Mouse (Mus musculus) heart, postnatal 0 days (tissue): ENCODE measurements at regions not wholly inside any gene's neighbourhood (a gene's known extent, or its start where the extent isn't known, plus 50 kb on each side); places are given as distances from the start of the nearest gene placed in this dataset.

Experiments
- ATAC-seq: fragments of 200-750 bp; cut with Nextera tagmentation; 2 replicates; pipeline ENCODE4 v1.8.0; 2017; ENCODE audit warnings: low read depth, moderate number of reproducible peaks, moderate library complexity; ENCODE audit not compliant: insufficient read depth
- DNase-seq: peaks from one replicate; pipeline ENCODE4 v3.0.0-alpha.2; 2016; ENCODE audit warnings: low spot score
- H3K27ac ChIP-seq: fragments of 300-500 bp; sonication (generic); 2 replicates; pipeline ENCODE4 v1.5.1; 2014; ENCODE audit warnings: low read depth, mild to moderate bottlenecking
- H3K27me3 ChIP-seq: fragments of 300-500 bp; sonication (generic); 2 replicates; pipeline ENCODE4 v1.6.1; 2014; ENCODE audit warnings: low read length, mixed read lengths; ENCODE audit not compliant: control insufficient read depth, insufficient read depth
- H3K36me3 ChIP-seq: fragments of 300-500 bp; sonication (generic); replicated peaks from 2 replicates; pipeline ENCODE4 v1.6.1; 2014; ENCODE audit warnings: low read length, mixed read lengths; ENCODE audit not compliant: control insufficient read depth, insufficient read depth
- H3K4me1 ChIP-seq: fragments of 300-500 bp; sonication (generic); 2 replicates; pipeline ENCODE4 v1.6.1; 2014; ENCODE audit warnings: antibody characterized with exemption; ENCODE audit not compliant: control insufficient read depth, insufficient read depth
- H3K4me2 ChIP-seq: fragments of 300-500 bp; sonication (generic); 2 replicates; pipeline ENCODE4 v1.6.1; 2014; ENCODE audit warnings: low read depth, mild to moderate bottlenecking, low read length, moderate library complexity
- H3K4me3 ChIP-seq: fragments of 300-500 bp; sonication (generic); 2 replicates; pipeline ENCODE4 v1.5.1; 2014; ENCODE audit warnings: low read depth, low read length
- H3K9ac ChIP-seq: fragments of 300-500 bp; sonication (generic); replicated peaks from 2 replicates; pipeline ENCODE4 v1.6.1; 2014; ENCODE audit warnings: low read depth, low read length, mixed read lengths
- H3K9me3 ChIP-seq: fragments of 300-500 bp; sonication (generic); replicated peaks from 2 replicates; pipeline ENCODE4 v1.6.1; 2016; ENCODE audit warnings: low read length; ENCODE audit not compliant: control insufficient read depth
- CTCF ChIP-seq: IDR thresholded peaks from 2 replicates; pipeline ENCODE4 v1.5.1; 2016; ENCODE audit warnings: antibody characterized with exemption, control low read depth, low read depth
- EP300 ChIP-seq: IDR thresholded peaks from 2 replicates; pipeline ENCODE4 v1.6.1; 2016; ENCODE audit warnings: antibody characterized with exemption, low read depth
- WGBS: fragments of 180-500 bp; shearing (Covaris S2); extraction: QIAGEN DNeasy Blood & Tissue Kit; methylation state at CpG from one replicate; pipeline ENCODE4 v1.1.7; 2014; 5-methylcytosine and 5-hydroxymethylcytosine counted together

GRCm38 (mm10) chr7:76156869-76157268, 72.8 kb upstream of the Agbl1 start:
- Histone ChIP-seq H3K4me3 (no peak overlapping the region), H3K9ac (no peak overlapping the region), H3K4me2 (no peak overlapping the region), H3K36me3 (no peaks in the 10 kb centered on the region), H3K4me1 (no peaks in the 10 kb centered on the region), H3K27ac (no peak overlapping the region), H3K9me3 (no peaks in the 10 kb centered on the region), H3K27me3 (no peaks in the 10 kb centered on the region)
- TF ChIP-seq CTCF: no peak
- TF ChIP-seq EP300: no peak
- ATAC-seq (no peak), DNase-seq (no peak)
- 22% methylated on average over 8 of the region's 8 CpGs for WGBS

- no peaks in the 10 kb centered on the region for H3K9me3 ChIP-seq
- no peak overlapping the region for H3K4me3 ChIP-seq
- H3K4me1 ChIP-seq: no peaks in the 10 kb centered on the region
- no peak for TF ChIP-seq CTCF
- TF ChIP-seq EP300: no peak
- ATAC-seq (no peak), DNase-seq (no peak)
- H3K4me2 ChIP-seq: no peak overlapping the region
- WGBS: 77% methylated on average over 1 of the region's 1 CpGs
- no peaks in the 10 kb centered on the region for H3K27me3 ChIP-seq
- H3K9ac ChIP-seq: no peak overlapping the region
- no peaks in the 10 kb centered on the region for H3K36me3 ChIP-seq
- H3K27ac ChIP-seq: no peak overlapping the region
These were observed 65.5 kb upstream of the Agbl1 start for GRCm38 (mm10) chr7:76164191-76164590.

- Histone ChIP-seq H3K4me2 (no peak overlapping the region), H3K36me3 (no peaks in the 10 kb centered on the region), H3K27me3 (no peaks in the 10 kb centered on the region), H3K9me3 (no peaks in the 10 kb centered on the region), H3K27ac (no peak overlapping the region), H3K4me1 (no peaks in the 10 kb centered on the region), H3K9ac (no peak overlapping the region), H3K4me3 (no peak overlapping the region)
- WGBS: 78% methylated on average over 5 of the region's 5 CpGs
- TF ChIP-seq EP300 (no peak), CTCF (no peak)
- ATAC-seq (no peak), DNase-seq (no peak)
These were observed 64.7 kb upstream of the Agbl1 start for GRCm38 (mm10) chr7:76164735-76165630.

GRCm38 (mm10) chr7:76170481-76170880, 59.2 kb upstream of the Agbl1 start:
- Histone ChIP-seq H3K9me3 (no peaks in the 10 kb centered on the region), H3K4me3 (no peak overlapping the region), H3K27ac (no peak overlapping the region), H3K27me3 (no peaks in the 10 kb centered on the region), H3K4me2 (no peak overlapping the region), H3K9ac (no peak overlapping the region), H3K4me1 (no peaks in the 10 kb centered on the region), H3K36me3 (no peaks in the 10 kb centered on the region)
- 76% methylated on average over 2 of the region's 2 CpGs for WGBS
- DNase-seq (no peak), ATAC-seq (no peak)
- TF ChIP-seq CTCF (no peak), EP300 (no peak)

- Histone ChIP-seq H3K4me1 (no peaks in the 10 kb centered on the region), H3K27ac (no peak overlapping the region), H3K9me3 (no peaks in the 10 kb centered on the region), H3K36me3 (no peaks in the 10 kb centered on the region), H3K4me3 (no peak overlapping the region), H3K27me3 (no peaks in the 10 kb centered on the region), H3K4me2 (no peak overlapping the region), H3K9ac (no peak overlapping the region)
- DNase-seq (no peak), ATAC-seq (no peak)
- TF ChIP-seq CTCF (no peak), EP300 (no peak)
- 20% methylated on average over 5 of the region's 5 CpGs for WGBS
These were observed 53.5 kb upstream of the Agbl1 start for GRCm38 (mm10) chr7:76176235-76176634.

- H3K27me3 ChIP-seq: no peaks in the 10 kb centered on the region
- no peak for ATAC-seq
- H3K9ac ChIP-seq: no peak overlapping the region
- no peak for DNase-seq
- no peaks in the 10 kb centered on the region for H3K4me1 ChIP-seq
- no peak for TF ChIP-seq CTCF
- H3K9me3 ChIP-seq: no peaks in the 10 kb centered on the region
- H3K4me3 ChIP-seq: no peak overlapping the region
- H3K36me3 ChIP-seq: no peaks in the 10 kb centered on the region
- H3K27ac ChIP-seq: no peak overlapping the region
- H3K4me2 ChIP-seq: no peak overlapping the region
- 60% methylated on average over 2 of the region's 2 CpGs for WGBS
These were observed 52.3 kb upstream of the Agbl1 start for GRCm38 (mm10) chr7:76177420-76177819.
